Mouse (Mus musculus): ENCODE measurements around the gene Acp1. TPM values are rescaled to one million over a fixed set of nuclear protein-coding genes. Genes with fewer than 3 reads are reported as not detected.
A peak's percentile ranks its signal among the peaks of the same experiment; 100 is the strongest.

Acp1 gene
- polyA plus RNA-seq, 2 experiments, result 43.2 to 349 TPM

DNA sequence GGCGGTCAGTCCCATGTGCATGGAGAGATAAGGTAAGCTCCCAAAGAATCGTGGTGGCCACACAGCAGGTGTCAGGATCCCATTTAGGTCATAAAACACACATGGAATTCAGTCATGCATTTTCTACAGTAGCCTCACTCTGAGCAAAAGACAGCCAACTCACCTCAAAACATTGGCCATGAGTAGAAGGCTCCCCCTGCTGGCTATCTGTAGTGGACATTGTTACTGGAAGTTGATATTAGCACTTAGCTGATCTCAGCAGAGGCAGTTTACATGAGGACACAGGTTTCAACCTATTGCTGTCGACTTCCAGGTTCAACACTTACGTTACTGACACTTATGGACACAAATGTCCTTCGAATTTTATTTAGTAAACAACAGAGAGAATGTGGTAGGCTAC lies 21.3 kb downstream of the Acp1 start:
- H3K27me3 ChIP-seq (ENCODE audit: control insufficient read depth, insufficient read depth, low read length), result peaks cover 19% of the 10 kb centered on the region
- DNase-seq (ENCODE audit: low read depth in 3 of 3, low spot score in 3 of 3), result peak in 1 of 3 experiments; percentile 55
- H3K27ac ChIP-seq, result no peak overlapping the region
- no peaks in the 10 kb centered on the region for H3K9me3 ChIP-seq (ENCODE audit: control insufficient read depth, low read length)
- H3K36me3 ChIP-seq (replicated peaks; ENCODE audit: control insufficient read depth, insufficient read depth, low read depth), result peaks cover 19% of the 10 kb centered on the region
- no peak for TF ChIP-seq EP300 (IDR thresholded peaks at IDR 0.05; ENCODE audit: low read depth)
- peak; percentile 88 for TF ChIP-seq CTCF (IDR thresholded peaks at IDR 0.05; ENCODE audit: low read depth)
- H3K9ac ChIP-seq (replicated peaks), result no peak overlapping the region
- peak; percentile 36; the same call in 1 of the 2 replicates for ATAC-seq (ENCODE audit: insufficient read depth)
- peaks cover 10 to 14% of the 10 kb centered on the region in 2 experiments for H3K4me1 ChIP-seq (replicated peaks; ENCODE audit: control insufficient read depth in 2 of 2, insufficient read depth in 2 of 2, low read length in 1 of 2)
- WGBS (ENCODE audit: insufficient replicate concordance), result 34% methylated on average over 5 of the region's 5 CpGs
- no peak overlapping the region for H3K4me3 ChIP-seq (ENCODE audit: insufficient read depth in 1 of 2, low read depth in 2 of 2, low read length in 2 of 2)
- no peak overlapping the region for H3K4me2 ChIP-seq (ENCODE audit: low read depth)

DNA sequence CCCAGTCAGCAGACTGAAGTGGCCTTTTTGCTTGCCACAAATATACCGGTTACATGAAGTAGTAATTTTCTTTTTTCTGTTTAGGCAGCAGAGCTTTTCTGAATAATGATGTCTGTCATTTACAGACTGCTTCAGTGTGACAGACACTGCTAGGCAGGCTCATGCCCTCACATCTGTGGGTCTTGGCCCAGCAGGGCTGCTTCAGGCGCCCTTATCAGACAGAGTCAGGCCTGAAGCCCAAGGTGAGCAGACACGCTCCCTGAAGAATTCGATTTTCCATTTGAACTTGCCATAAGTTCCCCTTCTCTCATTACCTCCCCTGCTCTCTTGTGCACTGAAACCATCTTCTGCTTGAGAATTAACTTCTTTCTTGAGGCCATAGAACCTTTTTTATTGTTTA lies 23.4 kb downstream of the Acp1 start:
- peak; percentile 83 for ATAC-seq (ENCODE audit: insufficient read depth)

DNA sequence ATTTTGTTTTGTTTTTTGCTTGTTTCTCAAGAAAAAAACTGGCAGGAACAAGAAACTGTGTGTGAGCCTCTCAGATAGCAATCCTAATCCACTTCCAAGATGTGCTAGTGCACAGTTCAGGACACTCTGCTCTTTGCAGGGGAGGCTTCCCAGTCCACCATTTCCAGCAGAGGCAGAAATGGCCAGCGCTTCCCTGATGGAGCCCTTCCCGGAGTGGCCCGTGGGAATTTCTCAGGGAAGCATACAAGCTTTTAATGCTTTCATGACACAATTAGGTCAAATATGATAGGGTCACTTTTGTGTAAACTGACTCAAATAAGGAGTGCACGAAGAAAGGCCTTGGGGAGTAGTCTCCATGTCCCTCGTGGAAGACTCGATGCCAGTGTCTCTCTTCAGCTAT lies 25.5 kb downstream of the Acp1 start:
- DNase-seq (ENCODE audit: low read depth in 3 of 3, low spot score in 3 of 3), result no peak
- ATAC-seq (ENCODE audit: insufficient read depth), result no peak
- 71% methylated on average over 6 of the region's 6 CpGs for WGBS (ENCODE audit: insufficient replicate concordance)
- Histone ChIP-seq H3K4me2 (ENCODE audit: low read depth) (no peak overlapping the region), H3K4me1 (replicated peaks; ENCODE audit: control insufficient read depth in 2 of 2, insufficient read depth in 2 of 2, low read length in 1 of 2) (peaks cover 10 to 14% of the 10 kb centered on the region in 2 experiments), H3K36me3 (replicated peaks; ENCODE audit: control insufficient read depth, insufficient read depth, low read depth) (no peaks in the 10 kb centered on the region), H3K27me3 (ENCODE audit: control insufficient read depth, insufficient read depth, low read length) (peaks cover 54% of the 10 kb centered on the region), H3K9me3 (ENCODE audit: control insufficient read depth, low read length) (no peaks in the 10 kb centered on the region), H3K9ac (replicated peaks) (no peak overlapping the region), H3K4me3 (ENCODE audit: insufficient read depth in 1 of 2, low read depth in 2 of 2, low read length in 2 of 2) (no peak overlapping the region), H3K27ac (no peak overlapping the region)
- TF ChIP-seq CTCF (IDR thresholded peaks at IDR 0.05; ENCODE audit: low read depth) (no peak), EP300 (IDR thresholded peaks at IDR 0.05; ENCODE audit: low read depth) (no peak)

More for the DNA sequence above, 23.4 kb downstream of the Acp1 start:
- H3K4me3 ChIP-seq (ENCODE audit: insufficient read depth in 1 of 2, low read depth in 2 of 2, low read length in 2 of 2), result no peak overlapping the region
- H3K36me3 ChIP-seq (replicated peaks; ENCODE audit: control insufficient read depth, insufficient read depth, low read depth), result peaks cover 4% of the 10 kb centered on the region
- TF ChIP-seq EP300 (IDR thresholded peaks at IDR 0.05; ENCODE audit: low read depth) (no peak), CTCF (IDR thresholded peaks at IDR 0.05; ENCODE audit: low read depth) (no peak)
- WGBS (ENCODE audit: insufficient replicate concordance), result 44% methylated on average over 4 of the region's 4 CpGs
- H3K4me1 ChIP-seq (replicated peaks; ENCODE audit: control insufficient read depth in 2 of 2, insufficient read depth in 2 of 2, low read length in 1 of 2), result peaks cover 10 to 14% of the 10 kb centered on the region in 2 experiments
- H3K4me2 ChIP-seq (ENCODE audit: low read depth), result peak overlapping the region; percentile 15; the same call in 1 of the 2 replicates
- H3K9me3 ChIP-seq (ENCODE audit: control insufficient read depth, low read length), result no peaks in the 10 kb centered on the region
- H3K27ac ChIP-seq, result no peak overlapping the region
- H3K27me3 ChIP-seq (ENCODE audit: control insufficient read depth, insufficient read depth, low read length), result peaks cover 40% of the 10 kb centered on the region
- peak overlapping the region; percentile 9; the same call in 1 of the 2 replicates for H3K9ac ChIP-seq (replicated peaks)
- DNase-seq (ENCODE audit: low read depth in 3 of 3, low spot score in 3 of 3), result no peak

DNA sequence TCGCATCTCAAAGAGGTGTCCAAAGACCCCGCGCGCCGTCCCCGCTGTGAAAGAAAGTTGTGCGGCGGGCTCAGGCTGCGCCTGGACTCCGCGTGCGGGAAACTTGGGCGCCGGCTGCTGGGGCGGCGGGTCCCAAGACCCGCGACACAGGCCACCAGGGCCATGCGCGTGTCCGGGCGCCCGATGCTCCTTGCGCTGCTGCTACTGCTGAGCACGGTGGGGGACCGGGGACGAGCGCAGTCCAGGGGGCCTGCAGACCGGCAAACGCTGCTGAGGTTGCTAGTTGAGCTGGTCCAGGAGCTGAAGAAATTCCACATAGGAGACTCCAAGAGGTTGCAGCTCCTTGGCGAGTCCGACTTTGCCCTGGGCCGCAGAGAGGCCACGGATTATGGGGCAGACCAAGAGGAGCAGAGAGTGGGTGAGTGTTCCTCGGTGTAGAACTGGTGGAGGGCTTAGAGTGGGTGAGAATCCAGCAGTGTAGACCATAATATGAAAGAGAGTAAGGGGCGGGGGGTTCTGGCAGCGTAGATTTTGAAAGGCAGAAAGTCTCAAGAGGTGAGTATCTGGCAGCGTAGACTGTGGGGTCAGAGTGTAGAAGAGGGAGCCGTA lies 26.7 kb downstream of the Acp1 start:
- no peak overlapping the region for H3K9ac ChIP-seq (replicated peaks)
- peaks cover 10 to 12% of the 10 kb centered on the region in 2 experiments for H3K4me1 ChIP-seq (replicated peaks; ENCODE audit: control insufficient read depth in 2 of 2, insufficient read depth in 2 of 2, low read length in 1 of 2)
- 8% methylated on average over 39 of the region's 39 CpGs for WGBS (ENCODE audit: insufficient replicate concordance)
- H3K27me3 ChIP-seq (ENCODE audit: control insufficient read depth, insufficient read depth, low read length), result peaks cover 54% of the 10 kb centered on the region
- DNase-seq (ENCODE audit: low read depth in 3 of 3, low spot score in 3 of 3) (no peak), ATAC-seq (ENCODE audit: insufficient read depth) (no peak)
- H3K4me2 ChIP-seq (ENCODE audit: low read depth), result peak overlapping the region; percentile 26; the same call in 1 of the 2 replicates
- no peaks in the 10 kb centered on the region for H3K9me3 ChIP-seq (ENCODE audit: control insufficient read depth, low read length)
- peak overlapping the region in 1 of 2 experiments; percentile 1; a peak in 1 of 4 replicates for H3K4me3 ChIP-seq (ENCODE audit: insufficient read depth in 1 of 2, low read depth in 2 of 2, low read length in 2 of 2)
- no peak overlapping the region for H3K27ac ChIP-seq
- TF ChIP-seq EP300 (IDR thresholded peaks at IDR 0.05; ENCODE audit: low read depth), result no peak
- TF ChIP-seq CTCF (IDR thresholded peaks at IDR 0.05; ENCODE audit: low read depth), result no peak
- no peaks in the 10 kb centered on the region for H3K36me3 ChIP-seq (replicated peaks; ENCODE audit: control insufficient read depth, insufficient read depth, low read depth)

DNA sequence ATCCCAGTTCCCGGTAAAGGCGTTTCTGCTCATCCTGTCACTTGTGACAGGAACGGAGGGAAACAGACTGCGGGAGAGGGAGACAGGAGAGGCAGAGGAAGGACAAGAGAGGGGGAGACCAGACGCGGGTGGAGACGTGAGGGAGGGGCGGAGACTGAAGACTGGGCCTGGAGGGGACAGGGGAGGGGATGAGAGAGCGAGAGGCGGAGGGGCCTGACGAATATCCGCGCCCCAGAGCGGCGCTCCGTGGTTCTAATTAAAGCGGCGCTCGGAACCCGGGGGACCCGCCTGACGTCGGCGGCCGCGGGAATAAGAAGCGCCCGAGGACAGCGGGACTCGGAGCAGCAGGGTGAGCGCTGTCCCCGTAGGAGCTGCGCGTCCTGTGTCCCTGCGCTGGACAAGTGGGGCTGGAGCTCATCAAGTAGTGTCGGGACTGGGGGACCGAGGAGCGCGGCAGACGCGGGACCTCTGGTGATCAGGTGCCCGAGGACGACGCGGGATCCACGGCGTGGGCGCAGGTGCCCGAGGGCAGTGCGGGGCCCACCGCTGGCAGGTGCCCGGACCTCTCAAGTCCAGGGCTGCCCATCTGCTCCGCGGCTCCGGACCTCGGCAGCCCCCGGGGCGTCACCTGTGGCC lies 27.3 kb downstream of the Acp1 start, which contains the start of gene Alkal2:
Gene Alkal2 (plus strand): TSS at position 337 of the 636 bp plus-strand sequence.
- peaks cover 10 to 12% of the 10 kb centered on the region in 2 experiments for H3K4me1 ChIP-seq (replicated peaks; ENCODE audit: control insufficient read depth in 2 of 2, insufficient read depth in 2 of 2, low read length in 1 of 2)
- DNase-seq (ENCODE audit: low read depth in 3 of 3, low spot score in 3 of 3) (no peak), ATAC-seq (ENCODE audit: insufficient read depth) (no peak)
- WGBS (ENCODE audit: insufficient replicate concordance), result 1% methylated on average over 55 of the region's 58 CpGs
- H3K4me3 ChIP-seq (ENCODE audit: insufficient read depth in 1 of 2, low read depth in 2 of 2, low read length in 2 of 2), result peak within 1 kb of the TSS in 1 of 2 experiments; percentile 1; a peak in 2 of 4 replicates
- H3K36me3 ChIP-seq (replicated peaks; ENCODE audit: control insufficient read depth, insufficient read depth, low read depth), result no peaks in the 10 kb centered on the region
- H3K9ac ChIP-seq (replicated peaks), result no peak within 1 kb of the TSS
- H3K4me2 ChIP-seq (ENCODE audit: low read depth), result peak within 1 kb of the TSS; percentile 26; the same call in 1 of the 2 replicates
- H3K27me3 ChIP-seq (ENCODE audit: control insufficient read depth, insufficient read depth, low read length), result peaks cover 54% of the 10 kb centered on the region
- no peaks in the 10 kb centered on the region for H3K9me3 ChIP-seq (ENCODE audit: control insufficient read depth, low read length)
- no peak within 1 kb of the TSS for H3K27ac ChIP-seq
- no peak for TF ChIP-seq CTCF (IDR thresholded peaks at IDR 0.05; ENCODE audit: low read depth)
- TF ChIP-seq EP300 (IDR thresholded peaks at IDR 0.05; ENCODE audit: low read depth), result no peak
